Mouse (Mus musculus): Measurements from ENCODE around the gene Dpy19l1.

Dpy19l1 gene

GRCm38 (mm10) chr9:24470166-24470565 lies 32.8 kb downstream of the Dpy19l1 start:
- DNase-seq: no peak

- no peak for DNase-seq
Observed at GRCm38 (mm10) chr9:24467186-24467585, 35.8 kb downstream of the Dpy19l1 start.

- no peak for DNase-seq
Observed at GRCm38 (mm10) chr9:24466649-24467048, 36.3 kb downstream of the Dpy19l1 start.

- no peak for DNase-seq
Observed at GRCm38 (mm10) chr9:24461379-24461961, 41.5 kb downstream of the Dpy19l1 start.

- DNase-seq: no peak
Observed at GRCm38 (mm10) chr9:24453833-24454232, 49.1 kb downstream of the Dpy19l1 start.

GRCm38 (mm10) chr9:24450976-24451375 lies 52.0 kb downstream of the Dpy19l1 start:
- peak; percentile 28 to 57 for DNase-seq

- DNase-seq: peak; percentile 72 to 75
Observed at GRCm38 (mm10) chr9:24450524-24450923, 52.4 kb downstream of the Dpy19l1 start.

GRCm38 (mm10) chr9:24434901-24435300 lies 68.0 kb downstream of the Dpy19l1 start:
- DNase-seq: no peak

GRCm38 (mm10) chr9:24429721-24430120 lies 73.2 kb downstream of the Dpy19l1 start:
- DNase-seq: no peak

GRCm38 (mm10) chr9:24425679-24426078 lies 77.3 kb downstream of the Dpy19l1 start:
- no peak for DNase-seq

- DNase-seq: peak; percentile 54 to 74
Observed at GRCm38 (mm10) chr9:24423241-24423640, 79.7 kb downstream of the Dpy19l1 start.

GRCm38 (mm10) chr9:24421888-24422287 lies 81.1 kb downstream of the Dpy19l1 start:
- peak; percentile 53 to 59 for DNase-seq

GRCm38 (mm10) chr9:24421221-24421620 lies 81.7 kb downstream of the Dpy19l1 start:
- DNase-seq: peak in 1 of 2 experiments; percentile 49

GRCm38 (mm10) chr9:24420144-24420543 lies 82.8 kb downstream of the Dpy19l1 start:
- no peak for DNase-seq

GRCm38 (mm10) chr9:24418281-24418680 lies 84.7 kb downstream of the Dpy19l1 start:
- DNase-seq: peak; percentile 72 to 78

- no peak for DNase-seq
Observed at GRCm38 (mm10) chr9:24411483-24411882, 91.5 kb downstream of the Dpy19l1 start.

- no peak for DNase-seq
Observed at GRCm38 (mm10) chr9:24410439-24410838, 92.5 kb downstream of the Dpy19l1 start.

- no peak for DNase-seq
Observed at GRCm38 (mm10) chr9:24407992-24408391, 94.9 kb downstream of the Dpy19l1 start.

GRCm38 (mm10) chr9:24394146-24394545 lies 108.8 kb downstream of the Dpy19l1 start:
- peak; percentile 18 to 30 for DNase-seq

- DNase-seq: no peak
Observed at GRCm38 (mm10) chr9:24390807-24391370, 112.1 kb downstream of the Dpy19l1 start.

- no peak for DNase-seq
Observed at GRCm38 (mm10) chr9:24387230-24387629, 115.7 kb downstream of the Dpy19l1 start.

GRCm38 (mm10) chr9:24379321-24379720 lies 123.6 kb downstream of the Dpy19l1 start:
- peak; percentile 39 to 48 for DNase-seq

GRCm38 (mm10) chr9:24378848-24379247 lies 124.1 kb downstream of the Dpy19l1 start:
- no peak for DNase-seq
